In genomic region chr15:84712566-84713405, GRCm38 (mm10) we compare ENCODE assay signal across 11 mouse cellular contexts. TPM values are rescaled to one million over a fixed set of nuclear protein-coding genes. Genes with fewer than 3 reads are reported as not detected.
DNase-seq lines count a peak whose midpoint lies in the region; TF ChIP-seq lines count a peak whose summit lies in the region.
"Had no signal": no experiment of that assay in that cellular context is flagged by ENCODE, and none has a peak within 500 bp of the region (broad histone marks: within the 10 kb centered on the region; RNA-seq: fewer than 3 reads in every experiment).

No protein-coding gene starts in this region.

- no peak for TF ChIP-seq POLR2A in kidney, adult 2 months (IDR thresholded peaks at IDR 0.05; ENCODE audit: low read depth, low read length)

- 55% methylated on average over 14 of the region's 14 CpGs for WGBS in kidney, adult 2 months
- 57% methylated on average over 14 of the region's 14 CpGs for WGBS in heart, embryonic 10.5 days
- 84% methylated on average over 14 of the region's 14 CpGs for whole genome bisulfite sequencing in limb, embryonic 10.5 days

- no peaks in the 10 kb centered on the region for H3K27me3 ChIP-seq in kidney, adult 2 months (replicated peaks; ENCODE audit: control insufficient read depth, insufficient read depth, low read length)
- H3K27me3 ChIP-seq in heart, embryonic 10.5 days (ENCODE audit: insufficient read depth, poor library complexity, severe bottlenecking), result no peaks in the 10 kb centered on the region; the same call in 1 of the 2 replicates
- peaks cover 7% of the 10 kb centered on the region for H3K27me3 ChIP-seq in limb, embryonic 10.5 days (ENCODE audit: low read depth, poor library complexity, severe bottlenecking)
- H3K27me3 ChIP-seq: limb, embryonic 13.5 days had no signal

- peak; percentile 32 for DNase-seq in kidney, adult 2 months
- DNase-seq in kidney, postnatal 14 days, result no peak
- peak; percentile 88 for DNase-seq in R1 (ENCODE audit: low read depth, low spot score)
- no peak for DNase-seq in heart, embryonic 10.5 days (ENCODE audit: low spot score)
- no peak for DNase-seq in limb, embryonic 10.5 days (ENCODE audit: low spot score)
- DNase-seq in left cerebral cortex, postnatal 25 days (ENCODE audit: low spot score in 2 of 2), result no peak
- no peak for DNase-seq in left cerebral cortex, adult 8-10 months (ENCODE audit: low spot score in 2 of 2)
- no peak for DNase-seq in frontal cortex, adult 2 months (ENCODE audit: extremely low spot score in 1 of 2, low spot score in 1 of 2)
- DNase-seq: cerebellum, postnatal 14 days; kidney, postnatal 10 days had no signal

- H3K36me3 ChIP-seq in kidney, adult 2 months (ENCODE audit: control insufficient read depth, insufficient read depth, low read length), result no peaks in the 10 kb centered on the region
- no peaks in the 10 kb centered on the region for H3K36me3 ChIP-seq in heart, embryonic 10.5 days
- H3K36me3 ChIP-seq in limb, embryonic 10.5 days, result no peaks in the 10 kb centered on the region
- H3K36me3 ChIP-seq: limb, embryonic 13.5 days had no signal

- no peaks in the 10 kb centered on the region for H3K9me3 ChIP-seq in heart, embryonic 10.5 days
- no peaks in the 10 kb centered on the region for H3K9me3 ChIP-seq in limb, embryonic 10.5 days (replicated peaks)
- H3K9me3 ChIP-seq: limb, embryonic 13.5 days had no signal

- intact Hi-C loops in left cerebral cortex, postnatal 25 days (cut with DNase I), result no loop called here

- H3K4me1 ChIP-seq in kidney, adult 2 months (ENCODE audit: control insufficient read depth, insufficient read depth, low read length), result peaks cover 5% of the 10 kb centered on the region; the same call in 1 of the 2 replicates
- peaks cover 38% of the 10 kb centered on the region for H3K4me1 ChIP-seq in heart, embryonic 10.5 days
- H3K4me1 ChIP-seq in limb, embryonic 10.5 days, result peaks cover 18% of the 10 kb centered on the region

- no peak for TF ChIP-seq CTCF in kidney, adult 2 months (conservative IDR thresholded peaks at IDR 0.05; ENCODE audit: insufficient read depth, insufficient read length, low read depth, low read length)

- no peak overlapping the region for H3K27ac ChIP-seq in kidney, adult 2 months (ENCODE audit: insufficient read depth, low read depth, low read length)
- peak overlapping the region; percentile 73; the same call in 1 of the 2 replicates for H3K27ac ChIP-seq in heart, embryonic 10.5 days
- 0 out of 2 replicates have a peak overlapping the region, but pooled peaks have one; percentile 6 for H3K27ac ChIP-seq in limb, embryonic 10.5 days
- H3K27ac ChIP-seq: limb, embryonic 13.5 days had no signal

- no peak overlapping the region for H3K4me3 ChIP-seq in kidney, adult 2 months (ENCODE audit: insufficient read depth, low read depth, low read length)
- no peak overlapping the region for H3K4me3 ChIP-seq in heart, embryonic 10.5 days
- H3K4me3 ChIP-seq in limb, embryonic 10.5 days, result no peak overlapping the region
- H3K4me3 ChIP-seq: limb, embryonic 13.5 days had no signal

RNA-seq across cellular contexts. Expression of gene Arhgap8, which starts 7.1 kb away (rescaled TPM):
- polyA plus RNA-seq in kidney, adult 2 months (2012; rRNA removed), result 4.7 and 5.3 TPM in 2 replicates
- 4.3 and 6.5 TPM in 2 replicates for polyA plus RNA-seq in heart, embryonic 10.5 days (2016; fragmentation: Nextera tagmentation; extraction: Ambion mirVana)
- 3.5 and 4.1 TPM in 2 replicates for polyA plus RNA-seq in limb, embryonic 10.5 days (2016; fragmentation: Nextera tagmentation; extraction: Ambion mirVana)
- under 1 TPM in 1 of 2 experiments, not detected in 1; 0.23 TPM for total RNA-seq in left cerebral cortex, postnatal 25 days (2021)
- total RNA-seq in left cerebral cortex, adult 8-10 months (2022), result under 1 TPM in 2 of 4 experiments, not detected in 2; 0.26 to 0.28 TPM
- 0.14 and 0.48 TPM in 2 replicates for polyA plus RNA-seq in frontal cortex, adult 2 months (2012; rRNA removed)

RNA-seq across cellular contexts. Expression of gene Prr5, which starts 43.4 kb away (rescaled TPM):
- 63.6 and 68.4 TPM in 2 replicates for polyA plus RNA-seq in kidney, adult 2 months (2012; rRNA removed)
- 30.6 and 33.1 TPM in 2 replicates for polyA plus RNA-seq in heart, embryonic 10.5 days (2016; fragmentation: Nextera tagmentation; extraction: Ambion mirVana)
- polyA plus RNA-seq in limb, embryonic 10.5 days (2016; fragmentation: Nextera tagmentation; extraction: Ambion mirVana), result 16.3 and 16.5 TPM in 2 replicates
- total RNA-seq in left cerebral cortex, postnatal 25 days (2021), result 10 to 100 TPM; 11.6 to 13.2 TPM
- 10 to 100 TPM in 2 of 4 experiments, 1 to 10 TPM in 2; 9.1 to 13.9 (median 10.2) TPM for total RNA-seq in left cerebral cortex, adult 8-10 months (2022)
- 7.6 and 10.2 TPM in 2 replicates for polyA plus RNA-seq in frontal cortex, adult 2 months (2012; rRNA removed)

Comparison
In these comparisons a context has a peak if more than half of its experiments do, and no peak if none do; other contexts are left out.
1. DNase-seq: peak in kidney, adult 2 months (single experiment) and R1 (single experiment); none in kidney, postnatal 14 days (single experiment), heart, embryonic 10.5 days (single experiment), limb, embryonic 10.5 days (single experiment), left cerebral cortex, postnatal 25 days (0 of 2), left cerebral cortex, adult 8-10 months (0 of 2) and frontal cortex, adult 2 months (0 of 2).